Mouse (Mus musculus): Measurements from ENCODE around the gene H2al2b.
"Not testable (repeated sequence)": the region's sequence is repeated elsewhere in the genome, so short reads cannot be mapped to it uniquely, and the experiment has no call there.

H2al2b gene

GRCm38 (mm10) chrY:2720574-2720973, at the start of gene H2al2b:
Gene H2al2b (minus strand): TSS chrY:2720674.
- not testable (repeated sequence) for DNase-seq (ENCODE audit: low spot score)
